ENCODE assay signal across 16 mouse cellular contexts in genomic region chr6:119194601-119195000, GRCm38 (mm10). TPM values are rescaled to one million over a fixed set of nuclear protein-coding genes. Genes with fewer than 3 reads are reported as not detected.
"Had no signal": no experiment of that assay in that cellular context is flagged by ENCODE, and none has a peak within 500 bp of the region (broad histone marks: within the 10 kb centered on the region; RNA-seq: fewer than 3 reads in every experiment).

No protein-coding gene starts in this region.

- H3K27ac ChIP-seq: limb, embryonic 12.5 days; liver, embryonic 13.5 days; midbrain, embryonic 13.5 days; neural tube, embryonic 15.5 days had no signal

- DNase-seq: kidney, postnatal 36 days; layer of hippocampus, adult 9-11 months; layer of hippocampus, postnatal 36 days; liver; liver, embryonic 13.5 days; lung, postnatal 4 days; right cerebral cortex, adult 18-20 months; right cerebral cortex, postnatal 25 days; thymus, postnatal 36 days had no signal

- H3K4me3 ChIP-seq: limb, embryonic 12.5 days; liver, embryonic 13.5 days; midbrain, embryonic 13.5 days; myocyte; neural tube, embryonic 15.5 days had no signal

- H3K4me2 ChIP-seq: limb, embryonic 12.5 days; liver, embryonic 13.5 days; midbrain, embryonic 13.5 days; neural tube, embryonic 15.5 days had no signal

- H3K9ac ChIP-seq: limb, embryonic 12.5 days; liver, embryonic 13.5 days; midbrain, embryonic 13.5 days; neural tube, embryonic 15.5 days had no signal

- H3K27me3 ChIP-seq: limb, embryonic 12.5 days; liver, embryonic 13.5 days; midbrain, embryonic 13.5 days; neural tube, embryonic 15.5 days had no signal

- ATAC-seq: lung, postnatal 0 days; midbrain, embryonic 13.5 days had no signal

- H3K9me3 ChIP-seq: limb, embryonic 12.5 days; liver, embryonic 13.5 days; midbrain, embryonic 13.5 days; neural tube, embryonic 15.5 days had no signal

RNA-seq across cellular contexts. Expression of gene Cacna1c, which starts 1.6 kb away (rescaled TPM):
- polyA plus RNA-seq: myocyte had no signal

RNA-seq across cellular contexts. Expression of gene Cacna2d4, which starts 41.7 kb away (rescaled TPM):
- polyA plus RNA-seq: kidney, postnatal 0 days; limb, embryonic 12.5 days; liver, embryonic 13.5 days; myocyte; stomach, embryonic 16.5 days had no signal
